In the genomic region with DNA sequence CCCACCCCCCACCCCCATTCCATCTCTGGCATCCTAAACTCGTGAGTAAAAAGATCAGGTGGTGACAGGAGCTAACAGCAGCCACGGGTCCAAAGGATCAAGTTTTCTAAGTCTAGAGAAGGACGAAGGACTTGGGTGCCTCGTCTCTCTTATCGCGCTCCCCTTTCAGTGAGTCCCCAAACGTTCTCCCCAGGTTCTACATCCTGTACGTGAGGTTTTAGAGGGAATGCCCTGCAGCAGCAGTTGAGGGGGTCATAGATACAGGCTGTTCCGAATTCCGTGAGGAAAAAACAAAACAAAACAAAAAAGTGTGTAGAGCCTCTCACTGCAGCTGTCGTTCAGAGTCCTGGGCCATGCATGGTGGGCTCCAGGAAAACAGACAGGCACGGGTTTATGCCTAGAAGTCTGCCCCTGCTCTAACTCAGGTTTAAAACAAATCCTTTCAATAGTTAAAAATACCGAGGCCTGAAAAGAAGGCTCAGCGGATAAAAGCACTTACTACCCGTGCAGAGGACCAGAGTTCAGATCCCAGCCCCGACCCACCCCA, we compare ENCODE assay signal across 10 mouse cellular contexts. TPM values are rescaled to one million over a fixed set of nuclear protein-coding genes. Genes with fewer than 3 reads are reported as not detected.
DNase-seq lines count a peak whose midpoint lies in the region; ATAC-seq and TF ChIP-seq lines count a peak whose summit lies in the region.
"Had no signal": no experiment of that assay in that cellular context is flagged by ENCODE, and none has a peak within 500 bp of the region (broad histone marks: within the 10 kb centered on the region; RNA-seq: fewer than 3 reads in every experiment).

No protein-coding gene starts in this region.

- peak overlapping the region; percentile 36 for H3K4me3 ChIP-seq in kidney, embryonic 14.5 days (ENCODE audit: low read length)
- H3K4me3 ChIP-seq in embryonic facial prominence, embryonic 12.5 days = peak overlapping the region; percentile 33
- peak overlapping the region; percentile 28; the same call in 1 of the 2 replicates for H3K4me3 ChIP-seq in hindbrain, postnatal 0 days (ENCODE audit: low read length)
- H3K4me3 ChIP-seq in midbrain, embryonic 15.5 days = 0 out of 2 replicates have a peak overlapping the region, but pooled peaks have one; percentile 16

- no peak for DNase-seq in kidney, postnatal 14 days
- no peak for DNase-seq in hindbrain, postnatal 0 days (ENCODE audit: low spot score)
- no peak for DNase-seq in adrenal gland, postnatal 36 days
- no peak for DNase-seq in layer of hippocampus, postnatal 36 days
- DNase-seq: cerebellum, adult 11 months had no signal

- no peaks in the 10 kb centered on the region; the same call in 1 of the 2 replicates for H3K27me3 ChIP-seq in kidney, embryonic 14.5 days (ENCODE audit: control insufficient read depth, insufficient read depth, low read length)
- H3K27me3 ChIP-seq in embryonic facial prominence, embryonic 12.5 days = peaks cover 27% of the 10 kb centered on the region
- 0 out of 2 replicates have a peak, but pooled peaks cover 19% of the 10 kb centered on the region for H3K27me3 ChIP-seq in hindbrain, postnatal 0 days (ENCODE audit: insufficient read depth, low read length)
- peaks cover 43% of the 10 kb centered on the region for H3K27me3 ChIP-seq in midbrain, embryonic 15.5 days (replicated peaks)

- 12% methylated on average over 16 of the region's 16 CpGs for WGBS in kidney, embryonic 14.5 days
- 5% methylated on average over 16 of the region's 16 CpGs for WGBS in embryonic facial prominence, embryonic 12.5 days
- WGBS in hindbrain, postnatal 0 days = 6% methylated on average over 16 of the region's 16 CpGs
- 3% methylated on average over 16 of the region's 16 CpGs for WGBS in midbrain, embryonic 15.5 days

- no peaks in the 10 kb centered on the region for H3K36me3 ChIP-seq in kidney, embryonic 14.5 days (ENCODE audit: control insufficient read depth, insufficient read depth, low read length)
- no peaks in the 10 kb centered on the region for H3K36me3 ChIP-seq in embryonic facial prominence, embryonic 12.5 days
- H3K36me3 ChIP-seq in hindbrain, postnatal 0 days (ENCODE audit: insufficient read depth, low read length) = no peaks in the 10 kb centered on the region
- no peaks in the 10 kb centered on the region for H3K36me3 ChIP-seq in midbrain, embryonic 15.5 days (replicated peaks)
- H3K36me3 ChIP-seq: G1E had no signal

- ATAC-seq in kidney, embryonic 14.5 days (ENCODE audit: low FRiP score, low TSS enrichment) = no peak
- ATAC-seq in embryonic facial prominence, embryonic 12.5 days (ENCODE audit: insufficient number of reproducible peaks, insufficient read depth, low FRiP score, low TSS enrichment) = no peak
- no peak for ATAC-seq in hindbrain, postnatal 0 days
- no peak for ATAC-seq in midbrain, embryonic 15.5 days (replicated peaks)
- ATAC-seq in activated CD4-positive, CD25-positive, alpha-beta regulatory T cell, adult 4 months = no peak

- 0 out of 2 replicates have a peak, but pooled peaks cover 6% of the 10 kb centered on the region for H3K4me1 ChIP-seq in kidney, embryonic 14.5 days (ENCODE audit: control insufficient read depth, insufficient read depth, low read length)
- H3K4me1 ChIP-seq in embryonic facial prominence, embryonic 12.5 days = peaks cover 10% of the 10 kb centered on the region; the same call in 1 of the 2 replicates
- no peaks in the 10 kb centered on the region for H3K4me1 ChIP-seq in hindbrain, postnatal 0 days (ENCODE audit: insufficient read depth, low read length)
- H3K4me1 ChIP-seq in midbrain, embryonic 15.5 days = peaks cover 14% of the 10 kb centered on the region

- H3K9me3 ChIP-seq in kidney, embryonic 14.5 days (ENCODE audit: control insufficient read depth, low read length) = no peaks in the 10 kb centered on the region
- H3K9me3 ChIP-seq in embryonic facial prominence, embryonic 12.5 days = no peaks in the 10 kb centered on the region
- no peaks in the 10 kb centered on the region for H3K9me3 ChIP-seq in hindbrain, postnatal 0 days (ENCODE audit: low read length)
- no peaks in the 10 kb centered on the region for H3K9me3 ChIP-seq in midbrain, embryonic 15.5 days
- H3K9me3 ChIP-seq: G1E had no signal

- H3K9ac ChIP-seq in kidney, embryonic 14.5 days (ENCODE audit: low read depth, low read length) = no peak overlapping the region
- H3K9ac ChIP-seq in embryonic facial prominence, embryonic 12.5 days = no peak overlapping the region
- no peak overlapping the region for H3K9ac ChIP-seq in hindbrain, postnatal 0 days (replicated peaks; ENCODE audit: low read length)
- no peak overlapping the region for H3K9ac ChIP-seq in midbrain, embryonic 15.5 days

- no peak overlapping the region for H3K27ac ChIP-seq in kidney, embryonic 14.5 days (ENCODE audit: low read depth, low read length)
- H3K27ac ChIP-seq in embryonic facial prominence, embryonic 12.5 days = no peak overlapping the region
- H3K27ac ChIP-seq in hindbrain, postnatal 0 days = no peak overlapping the region
- no peak overlapping the region for H3K27ac ChIP-seq in midbrain, embryonic 15.5 days

- H3K4me2 ChIP-seq in kidney, embryonic 14.5 days (replicated peaks; ENCODE audit: low read depth, low read length) = peak overlapping the region; percentile 62
- peak overlapping the region; percentile 45 for H3K4me2 ChIP-seq in embryonic facial prominence, embryonic 12.5 days (replicated peaks)
- peak overlapping the region; percentile 54 for H3K4me2 ChIP-seq in hindbrain, postnatal 0 days (ENCODE audit: low read depth, low read length)
- peak overlapping the region; percentile 33; the same call in 1 of the 2 replicates for H3K4me2 ChIP-seq in midbrain, embryonic 15.5 days

- TF ChIP-seq CTCF in hindbrain, postnatal 0 days (IDR thresholded peaks at IDR 0.05; ENCODE audit: low read depth) = no peak

RNA-seq across cellular contexts. Expression of gene Fbxw4, which starts 16.7 kb away (rescaled TPM):
- polyA plus RNA-seq in kidney, embryonic 14.5 days (2014; fragmentation: Nextera tagmentation; extraction: Ambion mirVana) = 7.2 and 8.3 TPM in 2 replicates
- 6.8 and 7.9 TPM in 2 replicates for polyA plus RNA-seq in embryonic facial prominence, embryonic 12.5 days (2016; fragmentation: Nextera tagmentation; extraction: Ambion mirVana)
- total RNA-seq in hindbrain, postnatal 0 days (2014; rRNA removed) = 65.3 and 77.0 TPM in 2 replicates
- 5.3 and 5.4 TPM in 2 replicates for polyA plus RNA-seq in hindbrain, postnatal 0 days (2015; fragmentation: Nextera tagmentation; extraction: Ambion mirVana)
- polyA plus RNA-seq in midbrain, embryonic 15.5 days (2015; fragmentation: Nextera tagmentation; extraction: Ambion mirVana) = 6.1 and 7.8 TPM in 2 replicates
- 10 to 100 TPM; 10.1 to 16.2 TPM for polyA plus RNA-seq in activated CD4-positive, CD25-positive, alpha-beta regulatory T cell, adult 4 months (2017; shearing (Covaris generic))
- total RNA-seq in adrenal gland, postnatal 36 days (2021) = 10 to 100 TPM; 30.7 to 35.0 TPM
- 10 to 100 TPM; 33.7 to 34.3 TPM for total RNA-seq in layer of hippocampus, postnatal 36 days (2021)
